Mouse (Mus musculus): ENCODE data around the gene Slc39a11.

Slc39a11 gene

DNA sequence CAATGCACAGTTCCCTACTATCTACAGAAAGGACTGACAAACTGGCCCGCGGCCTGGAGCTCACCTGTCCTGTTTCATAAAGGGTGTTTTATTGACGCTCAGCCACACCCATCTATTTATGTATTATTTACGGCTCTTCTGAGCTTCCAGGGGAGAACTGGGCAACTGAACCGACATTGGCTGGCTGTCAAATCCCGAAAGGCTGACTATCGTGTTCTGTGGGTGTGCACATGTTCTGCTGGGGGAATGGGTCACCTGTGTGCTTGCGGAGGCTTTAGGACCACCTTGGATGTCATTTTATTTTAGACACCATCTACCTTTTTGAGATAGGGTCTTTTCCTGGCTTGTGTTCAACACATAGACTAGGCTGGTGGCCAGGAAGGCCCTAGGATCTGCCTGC is 375.8 kb downstream of the Slc39a11 start:
- no peak for DNase-seq

DNA sequence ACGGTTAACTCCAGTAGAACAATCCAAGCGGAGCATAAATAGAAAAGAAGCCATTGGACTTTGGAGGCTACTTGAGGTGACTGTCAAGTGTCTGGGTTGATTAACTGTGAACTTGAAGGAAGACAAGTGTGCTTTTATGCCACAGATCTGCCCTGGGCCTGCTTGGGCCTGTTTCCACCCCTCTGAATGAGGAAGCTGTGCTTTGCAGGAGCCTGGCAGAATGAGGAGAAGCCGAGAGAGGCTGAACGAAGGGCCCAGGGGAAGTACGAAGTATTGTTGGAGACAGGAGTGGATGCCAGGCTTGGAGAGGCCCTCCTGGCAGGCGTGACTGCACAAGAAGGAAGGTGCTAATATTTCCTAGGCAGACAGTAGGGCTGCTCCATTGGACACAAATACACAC is 378.0 kb downstream of the Slc39a11 start:
- DNase-seq, result no peak

DNA sequence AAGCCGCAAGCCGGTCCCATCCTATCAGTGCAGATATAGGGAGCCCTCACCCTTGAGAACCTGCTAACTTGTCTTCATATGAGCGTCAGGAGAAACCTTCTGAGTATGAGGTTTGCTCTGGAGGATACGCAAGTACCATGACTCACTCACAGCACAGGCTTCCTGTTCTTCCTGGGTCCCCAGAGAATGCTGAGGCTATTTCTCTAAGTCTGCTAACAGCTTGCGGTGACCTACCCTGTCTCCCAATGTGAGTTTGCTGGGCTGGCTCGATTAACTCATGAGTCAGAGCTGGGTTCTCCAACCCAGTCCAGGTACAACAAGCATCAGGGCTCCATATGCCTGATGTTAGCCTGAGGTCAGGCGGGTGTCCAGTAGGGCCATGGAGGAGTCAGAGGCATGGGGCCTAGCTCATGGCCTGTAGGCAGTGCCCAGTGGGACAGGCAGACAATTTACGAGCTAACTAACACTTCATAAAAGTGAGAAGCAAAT is 381.0 kb downstream of the Slc39a11 start:
- DNase-seq, result no peak

DNA sequence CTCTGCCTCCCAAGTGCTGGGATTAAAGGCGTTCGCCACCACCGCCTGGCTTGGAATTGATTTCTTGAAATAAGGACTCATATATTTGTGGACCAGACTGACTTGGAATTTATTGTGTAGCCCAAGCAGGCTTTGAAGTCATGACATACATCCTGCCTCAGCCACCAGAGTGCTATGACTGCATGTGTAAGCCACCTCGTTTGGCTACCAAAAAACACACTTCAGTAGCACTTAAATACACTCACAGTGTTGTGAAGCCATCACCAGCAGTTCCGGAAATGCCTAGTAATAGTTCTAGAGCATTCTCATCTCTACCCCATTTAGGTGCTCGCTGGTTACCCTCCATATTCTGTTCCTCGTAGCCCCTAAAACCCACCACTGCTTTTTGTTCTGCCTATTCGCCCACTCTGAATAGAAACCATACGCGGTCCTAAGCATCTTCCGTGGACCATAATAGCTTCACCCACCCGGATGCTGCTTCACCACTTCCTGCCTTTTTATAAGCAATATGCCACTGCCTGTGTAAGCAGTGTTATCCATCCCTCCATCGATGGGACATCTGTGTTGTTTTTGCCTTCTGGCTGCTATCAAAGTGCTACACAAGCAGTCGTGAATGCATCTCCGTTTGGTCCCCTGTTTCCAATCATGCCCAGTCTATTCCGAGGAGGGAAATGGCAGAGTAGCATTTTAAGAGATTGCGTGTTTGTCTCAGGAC is 382.2 kb downstream of the Slc39a11 start:
- no peak for DNase-seq

DNA sequence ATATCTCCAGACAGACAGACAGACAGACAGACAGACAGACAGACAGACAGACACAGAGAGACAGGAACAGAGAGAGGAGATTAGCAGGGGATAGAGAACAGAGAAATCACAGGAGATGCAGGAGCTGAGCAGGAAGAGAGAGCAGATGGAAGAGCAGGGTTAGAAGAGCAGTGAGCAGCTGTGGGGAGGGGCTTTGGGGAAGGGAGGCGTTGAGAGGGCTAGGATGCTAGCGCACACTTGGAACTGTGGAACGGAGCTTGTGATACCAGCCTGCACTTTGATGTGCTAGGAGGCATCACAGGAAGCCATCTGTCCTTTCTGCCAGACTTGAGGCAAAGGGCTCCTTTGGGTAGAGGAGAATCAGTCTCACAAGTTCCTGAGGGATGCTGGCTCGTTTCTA is 383.2 kb downstream of the Slc39a11 start:
- DNase-seq, result no peak

DNA sequence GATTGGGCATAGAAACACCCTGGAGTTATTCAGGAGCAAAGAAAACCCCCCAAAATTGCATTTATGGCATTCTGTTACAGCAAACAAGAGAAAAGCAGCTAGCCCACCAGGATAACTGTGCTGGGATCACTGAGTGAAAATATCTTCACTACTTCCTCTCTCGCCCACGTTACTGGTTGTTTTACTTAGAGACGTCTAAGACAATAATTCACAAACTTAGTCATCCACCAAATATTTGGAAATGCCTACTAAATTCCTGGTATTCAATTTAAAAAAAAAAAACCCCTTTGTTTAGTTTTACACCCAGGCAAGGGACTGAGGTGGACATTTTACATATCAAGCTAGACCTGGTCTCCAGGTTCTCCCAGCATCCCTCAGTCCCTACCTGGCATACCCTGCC is 384.3 kb downstream of the Slc39a11 start:
- no peak for DNase-seq

DNA sequence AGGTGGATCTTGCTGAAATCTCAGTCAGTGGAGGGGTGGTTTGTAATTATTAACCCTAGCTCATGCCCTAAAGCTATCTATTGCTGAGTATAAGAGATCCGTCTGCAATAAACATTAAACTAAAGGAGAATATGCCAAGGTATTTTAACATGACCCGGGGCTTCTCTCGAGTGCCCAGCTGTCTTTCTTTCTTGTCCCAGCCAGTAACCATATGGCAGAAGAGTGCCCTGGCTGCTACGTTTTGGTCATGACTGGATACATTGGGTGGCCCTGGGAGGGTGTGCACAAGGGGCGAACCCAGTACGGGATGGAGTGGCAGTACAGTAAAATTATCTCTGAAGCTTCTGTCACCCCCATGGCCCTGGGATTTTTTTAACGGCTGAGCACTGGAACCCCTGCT is 385.9 kb downstream of the Slc39a11 start:
- DNase-seq, result peak in 1 of 2 experiments; percentile 3

DNA sequence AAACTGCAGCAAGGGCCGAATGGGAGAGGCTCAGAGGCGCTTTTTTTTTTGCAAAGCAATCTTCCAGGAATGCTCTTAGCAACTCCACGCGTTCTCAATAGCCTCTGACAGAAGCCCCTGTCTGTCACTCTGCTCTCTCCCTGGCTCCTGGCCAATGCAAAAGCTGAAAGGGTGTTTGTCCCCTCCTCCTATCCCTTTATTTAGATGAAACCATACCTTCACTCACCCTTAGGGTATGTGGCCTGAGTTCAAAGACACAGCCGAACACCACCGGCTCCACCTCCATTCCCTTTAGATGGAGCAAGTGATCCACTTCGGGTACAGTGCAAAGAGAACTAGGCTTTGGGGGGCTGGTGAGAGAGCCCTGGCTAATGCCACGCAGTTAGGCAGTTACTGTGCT is 387.8 kb downstream of the Slc39a11 start:
- DNase-seq, result no peak

DNA sequence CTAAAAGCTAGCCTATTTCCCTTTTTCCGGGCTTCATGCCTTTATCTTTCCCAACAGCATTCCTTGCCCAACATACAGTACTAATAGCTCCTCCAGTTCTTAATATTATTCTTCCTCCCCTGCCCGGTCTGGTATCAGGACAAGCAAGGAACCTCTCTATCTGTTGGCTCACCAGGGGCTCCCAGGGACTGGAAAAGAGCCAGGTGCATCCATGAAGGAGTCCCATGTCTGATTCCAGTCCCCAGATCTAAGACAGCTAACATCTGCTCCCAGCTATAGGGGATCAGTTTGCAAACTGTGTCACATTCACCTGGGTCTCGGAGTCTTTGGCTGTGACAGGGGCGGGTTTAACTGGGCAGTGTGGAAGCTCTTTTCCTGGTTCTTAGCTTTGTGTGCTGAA is 388.5 kb downstream of the Slc39a11 start:
- DNase-seq, result no peak

DNA sequence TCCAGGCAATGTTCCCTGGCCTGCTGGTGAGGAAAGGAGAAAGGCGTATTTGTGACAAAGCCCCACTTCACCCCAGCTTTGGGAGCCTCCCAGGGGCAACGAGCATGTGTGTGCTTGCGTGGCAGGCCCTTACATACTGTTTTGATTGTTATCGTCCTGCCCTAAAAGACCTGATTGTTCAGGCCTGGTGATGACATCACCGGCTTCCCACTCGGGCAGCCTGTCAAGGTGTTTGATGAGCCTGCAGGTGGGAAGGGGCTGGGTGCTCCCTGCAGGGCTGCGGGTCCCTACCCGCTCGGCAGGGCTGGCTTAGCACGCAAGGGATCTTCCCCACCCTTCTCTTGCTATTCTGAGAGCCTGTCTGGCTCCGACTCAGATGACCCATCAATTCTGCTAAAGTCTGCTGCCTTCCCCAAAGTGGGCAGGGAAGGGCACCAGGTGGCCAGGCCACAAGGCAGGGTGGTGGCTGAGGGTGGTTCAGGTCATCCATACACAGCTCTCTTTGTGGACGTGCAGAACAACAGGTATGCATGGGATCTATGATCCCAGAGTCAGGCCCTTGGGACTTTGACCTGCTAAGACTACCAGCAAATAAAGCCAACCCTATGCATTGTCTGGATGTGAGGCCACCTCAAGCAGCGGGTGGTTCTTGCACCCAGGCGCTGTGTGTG is 390.0 kb downstream of the Slc39a11 start:
- DNase-seq, result no peak

DNA sequence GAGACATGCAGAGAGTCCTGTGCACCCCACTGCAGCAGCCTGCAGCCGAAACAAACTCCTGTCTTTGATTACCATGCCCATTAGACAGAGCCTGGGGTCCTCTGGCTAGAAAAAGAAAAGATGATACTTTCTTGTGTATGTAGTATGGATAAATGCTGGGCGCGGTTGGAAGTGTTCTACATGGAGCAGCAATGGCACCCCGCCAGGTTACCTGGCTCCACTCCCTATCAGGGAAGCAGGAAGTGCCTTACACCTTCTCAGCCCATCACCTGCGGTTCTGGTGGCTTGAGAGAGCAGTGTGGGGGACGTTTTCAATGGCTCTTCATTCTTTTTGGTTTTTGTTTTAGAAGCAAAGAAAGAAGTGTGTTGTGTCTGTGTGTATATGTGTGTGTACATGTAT is 391.9 kb downstream of the Slc39a11 start:
- peak in 1 of 2 experiments; percentile 8 for DNase-seq

DNA sequence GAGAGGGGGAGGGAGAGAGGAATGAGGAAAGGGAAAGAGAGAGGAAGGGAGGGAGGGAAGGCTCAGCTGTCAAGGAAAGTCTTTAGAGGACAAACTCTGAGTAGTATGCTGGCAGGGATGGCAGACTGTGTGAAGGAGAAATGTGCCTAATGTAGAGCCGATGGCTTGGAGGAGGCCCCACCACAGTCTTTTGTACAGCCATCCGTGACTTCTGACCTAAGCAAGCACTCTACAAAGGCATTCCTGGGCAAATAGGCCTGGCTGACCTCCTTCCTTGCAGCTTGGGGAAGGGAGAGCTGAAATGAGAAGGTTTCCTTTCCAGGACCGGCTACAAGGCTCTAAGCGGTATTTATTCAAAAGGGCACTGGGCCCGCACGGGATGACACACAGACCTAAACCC is 395.2 kb downstream of the Slc39a11 start:
- DNase-seq, result no peak

DNA sequence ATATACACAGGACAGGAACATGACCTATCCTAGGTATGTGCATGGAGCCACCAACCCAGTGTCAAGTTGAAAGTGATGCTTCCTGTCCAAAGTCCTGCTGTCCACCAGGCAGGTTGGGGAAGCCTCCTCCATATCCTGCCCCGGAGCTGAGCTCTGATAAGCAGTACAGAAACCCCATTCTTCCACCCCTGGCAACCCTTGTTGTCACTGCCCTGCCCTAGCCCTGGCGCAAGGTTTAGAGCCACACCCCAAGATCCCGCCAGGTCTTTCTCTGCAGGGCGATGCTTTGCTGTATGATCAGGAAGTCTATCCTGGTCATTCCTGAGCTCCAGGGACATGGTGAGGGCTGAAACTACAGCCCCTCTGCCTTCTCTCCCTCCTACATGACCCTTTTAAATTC is 396.7 kb downstream of the Slc39a11 start:
- no peak for DNase-seq

DNA sequence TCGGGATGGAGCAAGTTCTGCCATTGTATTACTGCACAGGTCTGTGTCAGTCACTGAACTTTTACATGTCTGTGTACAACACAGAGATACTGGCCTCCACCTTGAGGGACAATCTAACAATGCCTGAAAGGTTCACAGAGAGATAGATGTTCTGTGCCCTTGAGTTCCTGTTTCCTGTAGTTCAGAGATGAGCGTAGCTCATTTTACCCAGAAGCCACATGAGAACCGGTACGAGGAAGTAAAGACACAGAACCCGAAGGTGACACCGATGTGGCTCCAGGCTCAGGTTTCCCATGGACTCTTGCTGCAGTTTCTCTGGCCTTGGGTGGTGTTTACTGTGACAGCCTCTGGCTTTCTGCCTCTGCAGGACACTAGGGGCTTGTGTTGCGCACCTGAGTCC is 398.7 kb downstream of the Slc39a11 start:
- no peak for DNase-seq

DNA sequence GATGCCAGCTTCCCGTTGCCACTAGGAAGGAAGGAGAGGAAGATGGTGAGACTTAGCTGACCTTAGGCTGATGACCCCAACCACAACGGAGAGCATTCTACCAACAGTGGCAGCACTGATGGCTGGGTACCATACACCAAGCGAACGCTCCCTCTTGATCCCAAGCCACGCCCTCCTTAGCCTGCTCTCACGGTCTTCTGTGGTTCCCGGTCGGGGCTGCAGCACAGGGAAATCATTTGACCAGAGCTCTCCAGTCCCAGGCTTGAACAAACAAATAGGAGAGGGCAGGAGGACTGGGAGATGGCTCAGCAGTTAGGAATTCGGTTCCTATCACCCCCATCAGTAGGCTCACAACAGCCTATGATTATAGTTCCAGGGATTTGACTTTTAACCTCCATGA is 403.4 kb downstream of the Slc39a11 start:
- no peak for DNase-seq

DNA sequence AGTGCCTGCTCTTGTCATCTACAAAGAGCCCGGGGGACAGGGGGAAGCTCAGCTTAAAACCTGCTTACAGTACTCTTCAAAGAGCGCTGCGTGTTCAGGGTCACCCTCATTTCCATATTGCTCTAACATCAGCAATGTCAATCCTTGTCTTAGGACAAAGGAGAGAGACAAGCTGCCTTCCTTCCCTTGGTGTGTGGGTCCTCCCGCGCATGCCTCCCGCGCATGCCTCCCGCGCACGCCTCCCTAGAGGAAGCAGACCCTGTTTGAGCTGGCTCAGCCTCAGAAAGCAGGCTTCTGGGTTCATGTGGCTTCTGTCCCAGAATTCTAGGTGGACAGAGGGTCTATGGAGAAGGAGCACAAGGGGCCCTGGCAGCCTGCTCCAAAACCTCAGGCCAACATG is 404.2 kb downstream of the Slc39a11 start:
- no peak for DNase-seq

DNA sequence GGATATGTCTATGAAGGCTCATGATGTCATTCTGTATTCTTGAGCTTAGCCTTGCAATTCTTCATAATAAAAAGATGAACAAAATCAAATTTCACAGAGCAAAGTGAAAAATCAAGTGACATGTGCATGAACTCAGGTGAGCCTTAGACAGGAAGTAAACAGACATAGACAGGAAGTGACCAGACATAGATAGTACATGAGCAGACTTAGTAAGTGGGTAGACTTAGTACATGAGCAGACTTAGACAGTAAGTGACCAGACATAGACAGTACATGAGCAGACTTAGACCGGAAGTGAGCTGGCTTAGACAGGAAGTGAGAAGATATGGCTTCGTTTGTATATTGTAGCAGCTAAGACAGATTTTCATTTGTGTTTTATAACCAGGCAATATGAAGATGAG is 415.4 kb downstream of the Slc39a11 start:
- no peak for DNase-seq

DNA sequence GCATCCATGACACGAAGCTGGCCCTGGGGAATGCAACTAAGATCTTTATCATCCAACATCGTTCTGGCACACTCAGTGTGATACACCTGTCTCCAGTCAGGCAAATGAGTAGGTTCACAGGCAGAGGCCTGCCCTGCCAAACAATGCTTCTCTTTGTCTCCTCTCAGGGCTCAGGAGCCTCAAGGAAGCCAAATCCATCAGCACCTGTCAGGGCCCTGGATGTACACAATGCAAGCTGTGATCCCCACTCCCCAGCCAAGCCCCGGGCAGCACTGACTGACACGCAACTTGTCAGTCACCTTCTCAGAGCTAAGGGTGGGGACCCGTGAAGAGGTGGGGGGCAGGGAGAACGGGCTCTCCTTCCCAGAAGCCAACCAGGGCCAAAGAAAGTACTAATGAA is 417.8 kb downstream of the Slc39a11 start:
- DNase-seq, result no peak

DNA sequence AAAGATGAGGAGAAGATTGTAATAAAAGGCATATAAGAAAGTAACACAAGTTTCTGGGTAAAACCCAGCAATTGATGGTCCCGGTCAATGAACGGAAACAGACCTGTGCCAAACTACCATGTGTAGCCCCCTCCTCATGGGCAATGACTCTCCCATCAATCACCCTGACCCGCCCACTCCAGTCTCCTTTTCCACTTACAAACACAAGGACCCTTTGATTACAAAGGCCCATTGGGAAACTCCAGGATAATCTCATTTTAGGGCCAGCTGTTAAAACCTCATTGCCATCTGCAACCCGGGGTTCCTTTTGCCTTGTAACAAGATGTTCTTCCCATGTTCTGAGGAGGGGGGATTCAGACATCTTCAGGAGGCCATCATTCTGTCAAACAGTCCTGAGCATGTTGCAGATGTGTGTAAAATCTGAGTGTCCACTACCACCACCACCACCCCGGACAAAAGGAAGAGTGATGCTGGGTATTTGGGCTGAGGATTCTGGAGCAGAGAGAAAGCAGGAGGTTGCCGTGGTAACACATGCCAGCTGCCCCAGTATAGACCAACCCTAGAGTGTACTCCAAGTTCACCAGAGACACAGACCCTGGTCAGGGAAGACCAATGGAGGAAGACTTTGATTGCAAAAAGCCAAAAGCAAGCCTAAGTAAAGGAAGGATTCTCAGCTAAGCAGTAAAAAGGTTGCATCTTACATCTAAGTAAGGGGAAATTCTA is 419.3 kb downstream of the Slc39a11 start:
- DNase-seq, result no peak

DNA sequence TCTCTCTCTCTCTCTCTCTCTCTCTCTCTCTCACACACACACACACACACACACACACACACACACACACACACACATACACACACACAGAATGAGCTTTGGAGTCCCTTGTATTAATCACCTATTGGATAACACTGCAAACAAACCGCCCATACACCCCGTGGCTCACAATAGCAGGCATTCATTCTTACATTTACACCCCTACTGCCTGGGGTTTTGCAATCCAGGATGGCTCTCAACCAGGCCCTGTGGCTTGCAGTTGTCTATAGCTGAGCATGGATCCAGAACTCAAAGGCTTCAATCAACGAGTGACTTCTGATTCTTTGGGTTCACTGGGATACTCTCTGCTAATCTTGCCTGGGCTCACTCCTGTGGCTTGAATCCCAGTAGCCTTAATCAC is 424.1 kb downstream of the Slc39a11 start:
- DNase-seq, result no peak

DNA sequence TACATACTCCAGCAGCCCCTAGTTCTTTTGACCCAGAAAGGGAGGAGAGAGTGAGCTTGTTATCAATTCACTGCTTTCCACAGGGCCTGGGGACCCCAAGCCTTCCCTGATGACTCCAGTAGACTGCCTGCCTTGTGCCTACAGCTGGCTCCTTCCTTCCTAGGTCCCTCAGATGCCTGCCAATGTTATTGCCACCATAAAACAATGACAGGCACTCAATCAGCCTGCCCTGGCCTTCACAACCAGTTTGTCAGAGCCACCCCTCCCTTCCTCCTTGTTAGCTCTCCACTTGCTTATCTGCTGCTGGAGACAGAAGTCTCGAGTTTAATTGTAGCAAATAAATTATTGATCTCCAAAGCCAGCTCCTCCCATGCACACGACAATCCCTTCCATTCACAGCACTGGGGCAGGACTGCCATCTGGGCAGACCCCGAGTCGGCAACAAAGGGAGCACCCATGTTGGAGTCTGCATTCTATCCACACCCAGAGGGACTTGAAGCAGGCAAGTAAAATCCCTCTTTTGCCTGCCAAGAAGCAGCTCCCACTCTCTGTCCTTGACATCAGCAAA is 426.0 kb downstream of the Slc39a11 start:
- no peak for DNase-seq

DNA sequence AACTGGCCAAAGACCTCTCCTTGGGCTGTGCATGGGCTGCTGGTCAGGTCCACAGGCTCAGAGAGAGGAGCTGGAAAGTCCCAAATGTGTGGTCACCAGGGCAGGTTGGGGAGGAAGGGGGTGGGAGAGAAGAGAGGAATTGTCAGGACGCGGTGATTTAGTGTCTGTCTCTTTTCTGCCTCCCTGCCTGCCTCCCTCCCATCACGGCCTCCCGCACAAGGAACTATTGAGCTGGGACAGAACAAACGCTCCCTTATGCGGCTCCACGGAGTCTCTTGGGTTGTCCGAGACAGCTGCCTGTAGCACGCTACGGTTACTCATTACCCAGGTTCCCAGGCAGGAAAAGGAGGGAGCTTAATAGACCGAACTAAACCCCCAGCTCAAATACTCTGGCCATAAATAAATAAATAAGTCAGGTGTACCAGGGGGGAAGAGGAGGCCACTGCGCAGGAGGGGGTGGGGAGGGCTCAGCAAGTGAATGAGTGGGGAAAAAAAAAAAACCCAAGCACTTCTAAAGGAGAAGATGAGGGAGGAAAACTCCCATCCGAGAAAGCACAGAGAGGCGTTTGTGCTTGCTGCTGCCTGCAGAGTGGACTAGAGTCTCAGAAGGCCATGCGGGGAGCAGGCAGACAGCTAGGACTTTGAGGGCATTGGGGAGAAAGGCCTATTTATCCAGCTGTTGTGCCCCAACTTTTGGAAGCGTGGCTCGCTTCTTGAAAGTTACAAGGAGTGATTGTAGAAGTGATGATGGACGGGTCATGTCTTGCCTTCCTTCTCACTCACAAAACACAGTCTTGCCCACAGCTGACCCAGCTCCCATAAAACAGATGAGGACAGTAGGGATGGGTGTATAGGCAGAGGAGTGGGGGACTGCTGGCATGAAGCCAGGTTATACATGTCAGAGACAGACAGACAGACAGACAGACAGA is 428.3 kb downstream of the Slc39a11 start:
- peak; percentile 59 to 64 for DNase-seq
